Mouse (Mus musculus): ENCODE results near the gene Lpp. TPM values are rescaled to one million over a fixed set of nuclear protein-coding genes. Genes with fewer than 3 reads are reported as not detected.

Gene Lpp
- total and polyA plus RNA-seq, 3 experiments = 0.64 to 1.2 (median 0.68) TPM

- TF ChIP-seq PAX5 (IDR thresholded peaks at IDR 0.05; ENCODE audit: low read length) (no peak), EP300 (IDR thresholded peaks at IDR 0.05; ENCODE audit: low read length) (no peak), MAX (IDR thresholded peaks at IDR 0.05; ENCODE audit: low read length) (no peak), SIN3A (IDR thresholded peaks at IDR 0.05; ENCODE audit: low read length) (no peak)
- H3K27ac ChIP-seq (ENCODE audit: insufficient read depth, low read depth) = no peak overlapping the region
- no peak overlapping the region for H3K9ac ChIP-seq (ENCODE audit: insufficient read depth, low read depth)
- no peaks in the 10 kb centered on the region for H3K79me2 ChIP-seq (replicated peaks; ENCODE audit: control insufficient read depth, extremely low read depth, insufficient read depth, poor library complexity, severe bottlenecking)
- no peaks in the 10 kb centered on the region for H3K27me3 ChIP-seq (replicated peaks)
- no peak for DNase-seq (ENCODE audit: extremely low read depth)
- H3K4me3 ChIP-seq (replicated peaks in 1 of 3; ENCODE audit: low read depth in 2 of 3, low read length in 2 of 3, poor library complexity in 1 of 3) = no peak overlapping the region
- peaks cover 8 to 55% of the 10 kb centered on the region in 2 experiments; a peak in 3 of 4 replicates for H3K4me1 ChIP-seq (ENCODE audit: control insufficient read depth in 1 of 2, insufficient read depth in 2 of 2)
- dilution Hi-C loops (cut with MboI; ENCODE audit: extremely low pct_ligation_motif_present, extremely low pct_unique_long_range_greater_than_20kb, low sequenced_read_pairs) (no loop called here), in situ Hi-C loops (cut with MboI; ENCODE audit: low pct_ligation_motif_present, low pct_unique_long_range_greater_than_20kb, low sequenced_read_pairs) (no loop called here)
- H3K4me2 ChIP-seq (ENCODE audit: insufficient read depth, low read depth, poor library complexity, severe bottlenecking) = no peak overlapping the region
- no peaks in the 10 kb centered on the region for H3K36me3 ChIP-seq (replicated peaks in 1 of 2; ENCODE audit: control insufficient read depth in 1 of 2, insufficient read depth in 1 of 2, low read length in 1 of 2)
- H3K9me3 ChIP-seq (replicated peaks; ENCODE audit: low read length) = no peaks in the 10 kb centered on the region
These were observed 205.3 kb downstream of the Lpp start for GRCm38 (mm10) chr16:24598567-24598966.

GRCm38 (mm10) chr16:24599766-24600165 is 206.5 kb downstream of the Lpp start:
- Histone ChIP-seq H3K27ac (ENCODE audit: insufficient read depth, low read depth) (no peak overlapping the region), H3K27me3 (replicated peaks) (no peaks in the 10 kb centered on the region), H3K9me3 (replicated peaks; ENCODE audit: low read length) (no peaks in the 10 kb centered on the region), H3K4me3 (replicated peaks in 1 of 3; ENCODE audit: low read depth in 2 of 3, low read length in 2 of 3, poor library complexity in 1 of 3) (no peak overlapping the region), H3K9ac (ENCODE audit: insufficient read depth, low read depth) (no peak overlapping the region), H3K79me2 (replicated peaks; ENCODE audit: control insufficient read depth, extremely low read depth, insufficient read depth, poor library complexity, severe bottlenecking) (no peaks in the 10 kb centered on the region), H3K4me1 (ENCODE audit: control insufficient read depth in 1 of 2, insufficient read depth in 2 of 2) (peaks cover 2 to 50% of the 10 kb centered on the region in 2 experiments; a peak in 3 of 4 replicates), H3K36me3 (replicated peaks in 1 of 2; ENCODE audit: control insufficient read depth in 1 of 2, insufficient read depth in 1 of 2, low read length in 1 of 2) (no peaks in the 10 kb centered on the region), H3K4me2 (ENCODE audit: insufficient read depth, low read depth, poor library complexity, severe bottlenecking) (no peak overlapping the region)
- dilution Hi-C loops (cut with MboI; ENCODE audit: extremely low pct_ligation_motif_present, extremely low pct_unique_long_range_greater_than_20kb, low sequenced_read_pairs) (no loop called here), in situ Hi-C loops (cut with MboI; ENCODE audit: low pct_ligation_motif_present, low pct_unique_long_range_greater_than_20kb, low sequenced_read_pairs) (no loop called here)
- no peak for TF ChIP-seq ZMIZ1 (IDR thresholded peaks at IDR 0.05; ENCODE audit: low read depth, low read length)
- no peak for TF ChIP-seq TBP (conservative IDR thresholded peaks at IDR 0.05; ENCODE audit: low read depth, low read length)
- no peak for TF ChIP-seq NELFE (IDR thresholded peaks at IDR 0.05; ENCODE audit: low read depth, low read length)
- TF ChIP-seq POLR2A (IDR thresholded peaks at IDR 0.05; ENCODE audit: low read depth, low read length) = no peak
- no peak for TF ChIP-seq SIN3A (IDR thresholded peaks at IDR 0.05; ENCODE audit: low read length)
- no peak for TF ChIP-seq POLR2AphosphoS2 (IDR thresholded peaks at IDR 0.05; ENCODE audit: low read depth, low read length)
- TF ChIP-seq JUND (conservative IDR thresholded peaks at IDR 0.05; ENCODE audit: low read depth, low read length) = no peak
- no peak for TF ChIP-seq USF1 (IDR thresholded peaks at IDR 0.05; ENCODE audit: low read depth, low read length)
- no peak for TF ChIP-seq USF2 (conservative IDR thresholded peaks at IDR 0.05; ENCODE audit: low read depth, low read length)
- no peak for TF ChIP-seq RAD21 (IDR thresholded peaks at IDR 0.05; ENCODE audit: low read depth, low read length)
- no peak for TF ChIP-seq MAFK (IDR thresholded peaks at IDR 0.05; ENCODE audit: insufficient replicate concordance, low read length)
- no peak for TF ChIP-seq SMC3 (IDR thresholded peaks at IDR 0.05; ENCODE audit: low read depth, low read length)
- no peak for TF ChIP-seq MYC (IDR thresholded peaks at IDR 0.05; ENCODE audit: low read depth, low read length)
- TF ChIP-seq MXI1 (IDR thresholded peaks at IDR 0.05; ENCODE audit: low read depth, low read length) = no peak
- no peak for TF ChIP-seq EP300 (IDR thresholded peaks at IDR 0.05; ENCODE audit: low read length)
- TF ChIP-seq PAX5 (IDR thresholded peaks at IDR 0.05; ENCODE audit: low read length) = no peak
- no peak for TF ChIP-seq MEF2A (IDR thresholded peaks at IDR 0.05; ENCODE audit: borderline replicate concordance, low read depth, low read length)
- TF ChIP-seq CHD2 (IDR thresholded peaks at IDR 0.05; ENCODE audit: low read length) = no peak
- no peak for DNase-seq (ENCODE audit: extremely low read depth)

All from CH12.LX (cell line).